Mouse (Mus musculus): ENCODE measurements at regions not wholly inside any gene's neighbourhood (a gene's known extent, or its start where the extent isn't known, plus 50 kb on each side); places are given as distances from the start of the nearest gene placed in this dataset.

DNA sequence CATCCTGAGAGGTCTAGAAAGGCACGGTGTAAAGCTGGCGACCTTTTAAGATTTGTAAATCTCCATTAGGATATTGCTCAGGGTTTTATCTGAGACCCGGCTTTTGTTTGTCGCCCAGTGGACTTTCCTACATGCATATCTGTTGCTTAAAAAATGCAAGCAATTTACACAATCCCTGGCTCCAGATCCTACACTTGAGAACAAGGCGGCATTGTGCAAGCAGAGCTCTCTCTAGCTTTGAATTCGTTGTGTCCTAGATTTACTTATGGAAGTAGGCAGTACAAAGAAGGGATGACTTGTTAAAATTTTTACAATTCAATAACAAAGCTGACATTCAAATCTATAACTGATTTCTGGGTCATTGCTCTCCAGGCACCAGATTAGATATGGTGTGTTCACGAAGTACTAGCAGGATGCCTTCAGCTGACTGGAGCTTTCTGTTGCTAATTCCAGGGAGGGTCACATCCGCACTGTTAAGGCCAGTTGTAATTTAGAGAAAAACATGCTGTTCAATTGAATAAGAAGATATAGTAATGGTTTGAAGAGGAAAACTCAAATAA, 62.2 kb upstream of the Teddm2 start:
- TF ChIP-seq CTCF (IDR thresholded peaks at IDR 0.05; ENCODE audit: insufficient read depth, low read depth, low read length) (no peak), POLR2A (IDR thresholded peaks at IDR 0.05; ENCODE audit: insufficient read depth, low read depth, low read length) (no peak)
- H3K4me1 ChIP-seq (ENCODE audit: control insufficient read depth, insufficient read depth, low read length) = 0 out of 2 replicates have a peak, but pooled peaks cover 2% of the 10 kb centered on the region
- H3K27ac ChIP-seq (ENCODE audit: insufficient read depth, low read depth, low read length) = peak overlapping the region; percentile 75; the same call in 1 of the 2 replicates
- no peak overlapping the region for H3K4me3 ChIP-seq (ENCODE audit: insufficient read depth, low read depth, low read length)
- 47% methylated on average over 8 of the region's 8 CpGs for WGBS

DNA sequence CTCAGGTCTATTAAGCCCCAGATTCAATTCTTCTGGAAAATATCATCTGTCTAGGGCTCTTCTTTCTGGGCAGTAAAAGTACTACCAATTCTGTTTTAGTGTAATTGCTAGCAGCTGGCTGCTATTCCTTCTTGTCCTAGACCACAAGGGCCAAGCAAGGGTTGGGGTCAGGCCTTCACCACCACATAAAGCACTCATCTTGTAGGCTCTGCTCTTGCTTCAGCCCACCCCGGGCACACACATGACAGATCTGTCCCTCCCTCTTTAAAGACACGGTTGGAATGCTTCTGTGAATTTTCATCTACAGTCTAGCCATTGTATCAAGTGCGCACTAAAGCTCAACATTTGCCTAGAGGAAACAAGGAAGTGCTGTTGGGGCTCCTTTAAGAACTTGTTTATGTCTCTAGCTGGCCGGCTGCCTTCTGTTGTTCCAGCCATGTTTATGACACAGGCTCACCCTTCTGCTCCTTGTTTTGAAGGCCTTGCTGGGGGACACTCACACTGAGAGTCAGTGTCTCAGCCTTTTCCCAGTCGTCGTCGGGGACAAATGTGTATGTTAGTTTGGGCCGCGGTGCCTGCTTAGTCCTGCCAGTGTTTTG, 63.8 kb upstream of the Teddm2 start:
- Histone ChIP-seq H3K4me3 (ENCODE audit: insufficient read depth, low read depth, low read length) (no peak overlapping the region), H3K4me1 (ENCODE audit: control insufficient read depth, insufficient read depth, low read length) (0 out of 2 replicates have a peak, but pooled peaks cover 2% of the 10 kb centered on the region), H3K27ac (ENCODE audit: insufficient read depth, low read depth, low read length) (peak overlapping the region; percentile 43; the same call in 1 of the 2 replicates)
- no peak for TF ChIP-seq CTCF (IDR thresholded peaks at IDR 0.05; ENCODE audit: insufficient read depth, low read depth, low read length)
- TF ChIP-seq POLR2A (IDR thresholded peaks at IDR 0.05; ENCODE audit: insufficient read depth, low read depth, low read length) = no peak
- 70% methylated on average over 9 of the region's 9 CpGs for WGBS

DNA sequence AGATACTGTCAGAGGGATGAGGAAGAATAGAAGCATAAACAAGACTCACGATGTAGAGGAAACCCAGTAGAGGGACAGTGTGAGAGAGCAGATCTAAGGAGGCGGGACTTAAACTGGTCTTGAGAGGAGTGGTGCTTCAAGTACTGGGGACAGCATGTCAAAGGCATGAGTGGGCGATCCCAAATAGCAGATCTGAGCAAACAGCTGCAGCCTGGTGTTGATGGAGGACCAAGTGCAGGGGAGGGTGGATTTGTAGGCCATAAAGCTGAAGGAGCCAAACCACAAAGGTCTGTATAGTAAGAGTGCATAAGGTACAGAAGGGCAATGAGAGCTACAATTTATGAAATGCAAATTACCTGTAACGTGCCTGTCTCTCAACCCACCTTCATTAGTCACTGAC, 69.4 kb upstream of the Teddm2 start:
- 73% methylated on average over 4 of the region's 4 CpGs for WGBS
- no peak for TF ChIP-seq POLR2A (IDR thresholded peaks at IDR 0.05; ENCODE audit: insufficient read depth, low read depth, low read length)
- no peak for TF ChIP-seq CTCF (IDR thresholded peaks at IDR 0.05; ENCODE audit: insufficient read depth, low read depth, low read length)
- H3K4me3 ChIP-seq (ENCODE audit: insufficient read depth, low read depth, low read length) = no peak overlapping the region
- 0 out of 2 replicates have a peak overlapping the region, but pooled peaks have one; percentile 31 for H3K27ac ChIP-seq (ENCODE audit: insufficient read depth, low read depth, low read length)
- H3K4me1 ChIP-seq (ENCODE audit: control insufficient read depth, insufficient read depth, low read length) = peaks cover 2% of the 10 kb centered on the region; the same call in 1 of the 2 replicates

DNA sequence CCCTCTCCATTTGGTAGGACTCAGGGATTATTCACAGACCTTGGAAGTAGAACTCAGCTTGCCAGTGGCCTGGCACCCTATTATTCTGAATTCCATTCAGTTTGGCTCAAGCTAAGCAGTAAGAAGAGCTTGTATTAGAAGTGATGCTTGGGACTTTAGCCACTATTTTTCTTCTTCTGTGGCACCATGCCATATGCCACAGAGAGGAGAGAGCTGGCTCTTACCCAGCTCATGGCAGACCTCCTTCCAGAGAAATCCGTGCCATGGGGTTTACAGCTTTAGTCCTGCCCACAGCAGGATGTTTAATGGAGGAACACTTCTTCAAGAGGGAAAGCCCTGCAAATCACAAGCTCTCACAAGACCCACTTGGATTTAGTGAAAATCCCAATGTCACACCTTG, 74.3 kb upstream of the Teddm2 start:
- TF ChIP-seq POLR2A (IDR thresholded peaks at IDR 0.05; ENCODE audit: insufficient read depth, low read depth, low read length) (no peak), CTCF (IDR thresholded peaks at IDR 0.05; ENCODE audit: insufficient read depth, low read depth, low read length) (no peak)
- 34% methylated on average over 1 of the region's 1 CpGs for WGBS
- Histone ChIP-seq H3K27ac (ENCODE audit: insufficient read depth, low read depth, low read length) (no peak overlapping the region), H3K4me3 (ENCODE audit: insufficient read depth, low read depth, low read length) (no peak overlapping the region), H3K4me1 (ENCODE audit: control insufficient read depth, insufficient read depth, low read length) (peaks cover 4% of the 10 kb centered on the region; the same call in 1 of the 2 replicates)

DNA sequence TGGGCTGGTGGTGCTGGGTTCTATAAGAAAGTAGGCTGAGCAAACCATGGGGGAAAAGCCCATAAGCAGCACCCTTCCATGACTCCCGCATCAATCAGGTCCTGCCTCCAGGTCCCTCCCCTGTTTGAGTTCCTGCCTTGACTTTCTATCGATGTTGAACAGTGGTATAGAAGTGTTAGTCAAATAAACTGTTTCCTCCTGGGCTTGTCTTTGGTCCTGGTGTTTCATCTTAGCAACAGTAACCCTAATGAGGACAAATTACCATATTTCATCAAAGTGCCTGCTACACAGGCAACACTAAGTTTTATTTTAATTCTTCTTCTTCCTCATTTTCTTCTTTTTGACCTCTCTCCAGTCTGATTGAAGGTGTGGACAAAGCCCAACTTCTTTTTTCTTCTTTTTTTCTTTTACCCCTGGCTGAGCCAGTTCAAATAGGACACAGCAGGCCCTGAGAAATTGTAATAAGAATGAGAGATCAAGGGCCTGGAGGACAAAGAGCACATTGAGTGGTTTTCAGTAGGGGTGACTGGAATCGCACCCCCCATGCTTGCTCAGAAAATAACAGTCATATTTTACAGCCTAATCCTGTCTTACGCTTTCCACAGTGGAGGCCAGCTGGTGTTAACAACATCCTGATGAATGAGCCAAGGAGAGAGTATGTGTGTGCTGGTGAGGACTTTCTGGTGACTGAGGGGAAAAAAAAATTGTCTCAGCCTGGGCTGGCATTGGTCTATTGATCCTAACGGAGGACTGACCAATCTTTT, 78.1 kb upstream of the Teddm2 start:
- peaks cover 10% of the 10 kb centered on the region for H3K4me1 ChIP-seq (ENCODE audit: control insufficient read depth, insufficient read depth, low read length)
- WGBS = 51% methylated on average over 5 of the region's 5 CpGs
- no peak overlapping the region for H3K4me3 ChIP-seq (ENCODE audit: insufficient read depth, low read depth, low read length)
- no peak for TF ChIP-seq POLR2A (IDR thresholded peaks at IDR 0.05; ENCODE audit: insufficient read depth, low read depth, low read length)
- no peak for TF ChIP-seq CTCF (IDR thresholded peaks at IDR 0.05; ENCODE audit: insufficient read depth, low read depth, low read length)
- H3K27ac ChIP-seq (ENCODE audit: insufficient read depth, low read depth, low read length) = peak overlapping the region; percentile 52; the same call in 1 of the 2 replicates

DNA sequence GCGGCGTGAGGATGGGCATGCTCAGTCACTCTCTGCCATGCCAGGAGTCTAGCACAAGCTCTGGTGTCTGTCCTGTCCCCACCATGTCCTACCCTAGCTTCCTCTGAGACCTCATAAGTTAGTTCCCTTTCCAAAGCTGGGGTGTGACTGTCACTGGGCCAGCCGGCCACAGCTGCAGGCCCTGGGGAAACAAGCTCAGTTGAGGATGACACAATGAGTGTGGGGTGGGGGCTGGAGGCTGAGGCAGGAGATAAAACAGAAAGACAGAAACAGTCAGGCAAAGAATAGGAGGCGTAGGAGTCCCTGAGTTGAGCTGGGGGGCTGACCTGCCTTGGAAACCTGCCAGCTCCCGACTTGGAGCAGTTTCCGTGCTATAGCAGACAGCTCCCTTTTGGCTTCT, 80.9 kb upstream of the Teddm2 start:
- 42% methylated on average over 6 of the region's 6 CpGs for WGBS
- Histone ChIP-seq H3K27ac (ENCODE audit: insufficient read depth, low read depth, low read length) (no peak overlapping the region), H3K4me3 (ENCODE audit: insufficient read depth, low read depth, low read length) (no peak overlapping the region), H3K4me1 (ENCODE audit: control insufficient read depth, insufficient read depth, low read length) (peaks cover 10% of the 10 kb centered on the region)
- TF ChIP-seq POLR2A (IDR thresholded peaks at IDR 0.05; ENCODE audit: insufficient read depth, low read depth, low read length) (no peak), CTCF (IDR thresholded peaks at IDR 0.05; ENCODE audit: insufficient read depth, low read depth, low read length) (no peak)

GRCm38 (mm10) chr1:153985595-153985994, 85.6 kb upstream of the Teddm2 start:
- Histone ChIP-seq H3K27ac (ENCODE audit: insufficient read depth, low read depth, low read length) (no peak overlapping the region), H3K4me1 (ENCODE audit: control insufficient read depth, insufficient read depth, low read length) (peaks cover 7% of the 10 kb centered on the region), H3K4me3 (ENCODE audit: insufficient read depth, low read depth, low read length) (no peak overlapping the region)
- no peak for TF ChIP-seq POLR2A (IDR thresholded peaks at IDR 0.05; ENCODE audit: insufficient read depth, low read depth, low read length)
- TF ChIP-seq CTCF (IDR thresholded peaks at IDR 0.05; ENCODE audit: insufficient read depth, low read depth, low read length) = no peak
- 97% methylated on average over 5 of the region's 5 CpGs for WGBS

DNA sequence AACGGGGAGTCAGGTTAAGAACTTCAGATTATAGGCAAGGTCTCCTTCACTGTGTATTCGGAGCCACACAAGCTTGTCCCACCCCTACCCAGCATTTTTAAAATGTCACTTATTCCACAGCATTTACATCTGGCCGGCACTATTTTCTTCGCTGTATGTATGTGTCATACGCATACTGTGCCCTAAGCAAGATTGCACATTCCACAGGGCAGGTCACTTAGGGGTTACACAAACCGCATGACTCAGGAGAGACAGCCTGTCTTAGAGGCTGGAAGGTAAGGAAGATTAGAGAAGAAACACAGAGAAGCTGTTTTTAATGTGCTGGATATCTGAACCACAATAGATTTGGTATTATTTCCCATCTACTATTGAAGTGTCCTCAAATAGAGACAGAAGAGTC, 86.6 kb upstream of the Teddm2 start:
- WGBS = 96% methylated on average over 6 of the region's 6 CpGs
- Histone ChIP-seq H3K27ac (ENCODE audit: insufficient read depth, low read depth, low read length) (no peak overlapping the region), H3K4me1 (ENCODE audit: control insufficient read depth, insufficient read depth, low read length) (no peaks in the 10 kb centered on the region), H3K4me3 (ENCODE audit: insufficient read depth, low read depth, low read length) (no peak overlapping the region)
- TF ChIP-seq POLR2A (IDR thresholded peaks at IDR 0.05; ENCODE audit: insufficient read depth, low read depth, low read length) (no peak), CTCF (IDR thresholded peaks at IDR 0.05; ENCODE audit: insufficient read depth, low read depth, low read length) (no peak)

GRCm38 (mm10) chr1:153988297-153988696, 88.3 kb upstream of the Teddm2 start:
- WGBS = 83% methylated on average over 2 of the region's 2 CpGs
- TF ChIP-seq CTCF (IDR thresholded peaks at IDR 0.05; ENCODE audit: insufficient read depth, low read depth, low read length) (no peak), POLR2A (IDR thresholded peaks at IDR 0.05; ENCODE audit: insufficient read depth, low read depth, low read length) (no peak)
- Histone ChIP-seq H3K4me1 (ENCODE audit: control insufficient read depth, insufficient read depth, low read length) (no peaks in the 10 kb centered on the region), H3K4me3 (ENCODE audit: insufficient read depth, low read depth, low read length) (no peak overlapping the region), H3K27ac (ENCODE audit: insufficient read depth, low read depth, low read length) (no peak overlapping the region)
